Mouse (Mus musculus): ENCODE results near the gene Elf4.
"Not testable (repeated sequence)": the region's sequence is repeated elsewhere in the genome, so short reads cannot be mapped to it uniquely, and the experiment has no call there.

Elf4 gene

GRCm38 (mm10) chrX:48462754-48463507, at the start of gene Elf4:
Gene Elf4 (minus strand): TSS chrX:48463132.
- peak; percentile 28 for DNase-seq

- no peak for DNase-seq
These were observed 30.8 kb upstream of the Elf4 start for GRCm38 (mm10) chrX:48493763-48494162.

GRCm38 (mm10) chrX:48481687-48482086, 18.8 kb upstream of the Elf4 start:
- no peak for DNase-seq

GRCm38 (mm10) chrX:48481095-48481494, 18.2 kb upstream of the Elf4 start:
- DNase-seq, result no peak

- no peak for DNase-seq
These were observed 4.5 kb upstream of the Elf4 start for GRCm38 (mm10) chrX:48467355-48467946.

- DNase-seq, result no peak
These were observed 3.2 kb upstream of the Elf4 start for GRCm38 (mm10) chrX:48466174-48466573.

GRCm38 (mm10) chrX:48464436-48464835, 1.5 kb upstream of the Elf4 start:
- no peak for DNase-seq

- no peak for DNase-seq
These were observed 704 bp upstream of the Elf4 start for GRCm38 (mm10) chrX:48463636-48464035.

- no peak for DNase-seq
These were observed 635 bp downstream of the Elf4 start for GRCm38 (mm10) chrX:48462297-48462696.

GRCm38 (mm10) chrX:48461006-48461405, 1.9 kb downstream of the Elf4 start:
- no peak for DNase-seq

- DNase-seq, result no peak
These were observed 2.4 kb downstream of the Elf4 start for GRCm38 (mm10) chrX:48460496-48460895.

- no peak for DNase-seq
These were observed 6.0 kb downstream of the Elf4 start for GRCm38 (mm10) chrX:48456956-48457355.

GRCm38 (mm10) chrX:48455018-48455417, 7.9 kb downstream of the Elf4 start:
- no peak for DNase-seq

GRCm38 (mm10) chrX:48454495-48454878, 8.4 kb downstream of the Elf4 start:
- DNase-seq, result no peak

- DNase-seq, result peak; percentile 7
These were observed 9.0 kb downstream of the Elf4 start for GRCm38 (mm10) chrX:48453736-48454494.

- no peak for DNase-seq
These were observed 9.8 kb downstream of the Elf4 start for GRCm38 (mm10) chrX:48452931-48453673.

GRCm38 (mm10) chrX:48452231-48452890, 10.6 kb downstream of the Elf4 start:
- no peak for DNase-seq

GRCm38 (mm10) chrX:48449646-48450045, 13.3 kb downstream of the Elf4 start:
- no peak for DNase-seq

- no peak for DNase-seq
These were observed 18.3 kb downstream of the Elf4 start for GRCm38 (mm10) chrX:48444677-48445076.

- DNase-seq, result no peak
These were observed 21.0 kb downstream of the Elf4 start for GRCm38 (mm10) chrX:48441954-48442353.

GRCm38 (mm10) chrX:48441548-48441947, 21.4 kb downstream of the Elf4 start:
- DNase-seq, result no peak

- DNase-seq, result no peak
These were observed 23.9 kb downstream of the Elf4 start for GRCm38 (mm10) chrX:48439036-48439435.

- DNase-seq, result not testable (repeated sequence)
These were observed 26.9 kb downstream of the Elf4 start for GRCm38 (mm10) chrX:48436082-48436481.

Measured in right cerebral cortex, adult 18-20 months (tissue).